ENCODE assay signal across 21 mouse cellular contexts in genomic region chr15:49647361-49647760, GRCm38 (mm10).
"Had no signal": no experiment of that assay in that cellular context is flagged by ENCODE, and none has a peak within 500 bp of the region (broad histone marks: within the 10 kb centered on the region; RNA-seq: fewer than 3 reads in every experiment).

No protein-coding gene starts in this region.

- H3K4me3 ChIP-seq: lung, embryonic 15.5 days; megakaryocyte, embryonic 14.5 days; midbrain, embryonic 13.5 days; myocyte; neural tube, embryonic 13.5 days; neural tube, embryonic 15.5 days; stomach, embryonic 15.5 days had no signal

- H3K27me3 ChIP-seq: lung, embryonic 15.5 days; megakaryocyte, embryonic 14.5 days; midbrain, embryonic 13.5 days; neural tube, embryonic 13.5 days; neural tube, embryonic 15.5 days; stomach, embryonic 15.5 days had no signal

- H3K9me3 ChIP-seq: lung, embryonic 15.5 days; megakaryocyte, embryonic 14.5 days; midbrain, embryonic 13.5 days; neural tube, embryonic 13.5 days; neural tube, embryonic 15.5 days; stomach, embryonic 15.5 days had no signal

- DNase-seq: liver, postnatal 0 days; lung, adult 2 months; lung, postnatal 14 days; lung, postnatal 36 days; retina, postnatal 1 day; right cerebral cortex, adult 18-20 months; right cerebral cortex, postnatal 25 days; right cerebral cortex, postnatal 4 days; spleen, adult 18-20 months; thymus, adult 2 months; thymus, postnatal 25 days; thymus, postnatal 4 days had no signal

- H3K36me3 ChIP-seq: lung, embryonic 15.5 days; midbrain, embryonic 13.5 days; neural tube, embryonic 13.5 days; neural tube, embryonic 15.5 days; stomach, embryonic 15.5 days had no signal

- H3K9ac ChIP-seq: liver, postnatal 0 days; lung, embryonic 15.5 days; midbrain, embryonic 13.5 days; neural tube, embryonic 13.5 days; neural tube, embryonic 15.5 days; stomach, embryonic 15.5 days had no signal

- H3K27ac ChIP-seq: lung, embryonic 15.5 days; macrophage; midbrain, embryonic 13.5 days; neural tube, embryonic 13.5 days; neural tube, embryonic 15.5 days; stomach, embryonic 15.5 days; stomach, postnatal 0 days had no signal

- H3K4me1 ChIP-seq: lung, embryonic 15.5 days; megakaryocyte, embryonic 14.5 days; midbrain, embryonic 13.5 days; neural tube, embryonic 13.5 days; neural tube, embryonic 15.5 days; stomach, embryonic 15.5 days had no signal
